ENCODE assay signal across 8 mouse cellular contexts in genomic region chr3:95739353-95740104, GRCm38 (mm10). TPM values are rescaled to one million over a fixed set of nuclear protein-coding genes. Genes with fewer than 3 reads are reported as not detected.
DNase-seq lines count a peak whose midpoint lies in the region; ATAC-seq and TF ChIP-seq lines count a peak whose summit lies in the region.

TSS of gene Ecm1 (minus strand) at chr3:95739569.

- in situ Hi-C loops in Patski (cut with MboI; ENCODE audit: low pct_unique_long_range_greater_than_20kb), result no loop called here

- ATAC-seq in Patski, result peak; percentile 73

- CTCF ChIA-PET in Patski (lab: Charles Lee), result interaction anchor here (1.2 to 2.1 kb wide), 4 partner anchors 11 to 64 kb away, joined by 3 to 10 read pairs (median 4); no protein-coding TSS in a partner anchor

- no peak within 1 kb of the TSS for H3K4me3 ChIP-seq in hindbrain, embryonic 10.5 days

- no peaks in the 10 kb centered on the region for H3K27me3 ChIP-seq in Patski
- no peaks in the 10 kb centered on the region for H3K27me3 ChIP-seq in hindbrain, embryonic 10.5 days (ENCODE audit: insufficient read depth, poor library complexity, severe bottlenecking)

- 81% methylated on average over 7 of the region's 7 CpGs for WGBS in hindbrain, embryonic 10.5 days

- H3K27ac ChIP-seq in hindbrain, embryonic 10.5 days, result peak within 1 kb of the TSS; percentile 45; the same call in 1 of the 2 replicates

- TF ChIP-seq CTCF in Patski (IDR thresholded peaks at IDR 0.05), result no peak

- peaks cover 98% of the 10 kb centered on the region for H3K36me3 ChIP-seq in hindbrain, embryonic 10.5 days

- H3K4me1 ChIP-seq in hindbrain, embryonic 10.5 days (replicated peaks), result peaks cover 30% of the 10 kb centered on the region

- DNase-seq in CD4-positive helper T cell, adult 2 months (ENCODE audit: low read depth, low spot score), result peak; percentile 60
- no peak for DNase-seq in Patski (ENCODE audit: low read depth, low spot score)
- peak; percentile 43 to 69 for DNase-seq in frontal cortex, adult 2 months (ENCODE audit: extremely low spot score in 1 of 2, low spot score in 1 of 2)
- no peak for DNase-seq in hindbrain, embryonic 10.5 days (ENCODE audit: low spot score)
- peak; percentile 27 for DNase-seq in left cerebral cortex, adult 11 months (ENCODE audit: low spot score)
- DNase-seq in lung, postnatal 25 days (ENCODE audit: low spot score), result peak; percentile 74
- DNase-seq in telencephalon, adult 2 months (ENCODE audit: low read depth, low spot score), result peak; percentile 32
- DNase-seq in cerebellum, postnatal 36 days, result no peak

- POLR2A ChIA-PET in Patski (lab: Charles Lee), result no interaction called here

- H3K9me3 ChIP-seq in hindbrain, embryonic 10.5 days, result no peaks in the 10 kb centered on the region

RNA-seq across cellular contexts. Expression of gene Ecm1, which starts in this region (rescaled TPM):
- polyA plus RNA-seq in Patski (2021), result 64.9 TPM
- polyA plus RNA-seq in frontal cortex, adult 2 months (2012; rRNA removed), result 19.9 and 23.0 TPM in 2 replicates
- 14.2 and 20.3 TPM in 2 replicates for polyA plus RNA-seq in hindbrain, embryonic 10.5 days (2016; fragmentation: Nextera tagmentation; extraction: Ambion mirVana)

Comparison
In these comparisons a context has a peak if more than half of its experiments do, and no peak if none do; other contexts are left out.
1. DNase-seq: peak in CD4-positive helper T cell, adult 2 months (single experiment), frontal cortex, adult 2 months (2 of 2), left cerebral cortex, adult 11 months (single experiment), lung, postnatal 25 days (single experiment) and telencephalon, adult 2 months (single experiment); none in Patski (single experiment), hindbrain, embryonic 10.5 days (single experiment) and cerebellum, postnatal 36 days (0 of 2).